Mouse (Mus musculus): Measurements from ENCODE around the gene Lyl1. TPM values are rescaled to one million over a fixed set of nuclear protein-coding genes. Genes with fewer than 3 reads are reported as not detected.

The Lyl1 gene
- polyA plus RNA-seq, 1 experiment = 0.04 TPM

GRCm38 (mm10) chr8:84702561-84702960, 1.3 kb downstream of the Lyl1 start:
- H3K36me3 ChIP-seq (ENCODE audit: control insufficient read depth, insufficient read depth) = peaks cover 28% of the 10 kb centered on the region
- no peak overlapping the region for H3K4me3 ChIP-seq (ENCODE audit: insufficient read depth, poor library complexity, severe bottlenecking)
- H3K27me3 ChIP-seq (ENCODE audit: control insufficient read depth, insufficient read depth, insufficient read length) = no peaks in the 10 kb centered on the region
- H3K79me2 ChIP-seq (ENCODE audit: control insufficient read depth, insufficient read depth) = no peaks in the 10 kb centered on the region
- no peak overlapping the region for H3ac ChIP-seq (ENCODE audit: control insufficient read depth, insufficient read length, low read depth)
- H3K79me3 ChIP-seq (ENCODE audit: low read depth) = no peaks in the 10 kb centered on the region
- TF ChIP-seq MYOD1 (IDR thresholded peaks at IDR 0.05; ENCODE audit: control insufficient read depth, insufficient read length, low read depth) (no peak), MAX (IDR thresholded peaks at IDR 0.05) (no peak), CTCF (IDR thresholded peaks at IDR 0.05; ENCODE audit: control insufficient read depth, insufficient read depth, insufficient read length) (no peak), MYOG (IDR thresholded peaks at IDR 0.05; ENCODE audit: control insufficient read depth, extremely low read depth, insufficient read length) (no peak), FOSL1 (IDR thresholded peaks at IDR 0.05; ENCODE audit: insufficient read depth, low read length, poor library complexity, severe bottlenecking) (no peak), CEBPB (IDR thresholded peaks at IDR 0.05; ENCODE audit: low read depth) (no peak)

GRCm38 (mm10) chr8:84702963-84703465, 1.8 kb downstream of the Lyl1 start:
- TF ChIP-seq USF1 (IDR thresholded peaks at IDR 0.05; ENCODE audit: low read depth) (no peak), MYOD1 (IDR thresholded peaks at IDR 0.05; ENCODE audit: control insufficient read depth, insufficient read length, low read depth) (no peak)
- no peak overlapping the region for H3K4me3 ChIP-seq (ENCODE audit: insufficient read depth, poor library complexity, severe bottlenecking)
- no peaks in the 10 kb centered on the region for H3K79me3 ChIP-seq (ENCODE audit: low read depth)
- no peaks in the 10 kb centered on the region for H3K27me3 ChIP-seq (ENCODE audit: control insufficient read depth, insufficient read depth, insufficient read length)
- H3ac ChIP-seq (ENCODE audit: control insufficient read depth, insufficient read length, low read depth) = no peak overlapping the region
- H3K36me3 ChIP-seq (ENCODE audit: control insufficient read depth, insufficient read depth) = peaks cover 28% of the 10 kb centered on the region
- no peaks in the 10 kb centered on the region for H3K79me2 ChIP-seq (ENCODE audit: control insufficient read depth, insufficient read depth)

GRCm38 (mm10) chr8:84703466-84704249, 2.4 kb downstream of the Lyl1 start:
- H3K36me3 ChIP-seq (ENCODE audit: control insufficient read depth, insufficient read depth) = peaks cover 27% of the 10 kb centered on the region
- no peaks in the 10 kb centered on the region for H3K79me3 ChIP-seq (ENCODE audit: low read depth)
- no peak overlapping the region for H3ac ChIP-seq (ENCODE audit: control insufficient read depth, insufficient read length, low read depth)
- no peaks in the 10 kb centered on the region for H3K27me3 ChIP-seq (ENCODE audit: control insufficient read depth, insufficient read depth, insufficient read length)
- H3K79me2 ChIP-seq (ENCODE audit: control insufficient read depth, insufficient read depth) = no peaks in the 10 kb centered on the region
- no peak for TF ChIP-seq CEBPB (IDR thresholded peaks at IDR 0.05; ENCODE audit: low read depth)
- TF ChIP-seq MYOD1 (IDR thresholded peaks at IDR 0.05; ENCODE audit: control insufficient read depth, insufficient read length, low read depth) = no peak
- H3K4me3 ChIP-seq (ENCODE audit: insufficient read depth, poor library complexity, severe bottlenecking) = no peak overlapping the region

GRCm38 (mm10) chr8:84704356-84704755, 3.1 kb downstream of the Lyl1 start:
- H3ac ChIP-seq (ENCODE audit: control insufficient read depth, insufficient read length, low read depth) = no peak overlapping the region
- no peaks in the 10 kb centered on the region for H3K27me3 ChIP-seq (ENCODE audit: control insufficient read depth, insufficient read depth, insufficient read length)
- H3K36me3 ChIP-seq (ENCODE audit: control insufficient read depth, insufficient read depth) = peaks cover 27% of the 10 kb centered on the region
- no peak overlapping the region for H3K4me3 ChIP-seq (ENCODE audit: insufficient read depth, poor library complexity, severe bottlenecking)
- TF ChIP-seq CEBPB (IDR thresholded peaks at IDR 0.05; ENCODE audit: low read depth) (no peak), USF1 (IDR thresholded peaks at IDR 0.05; ENCODE audit: low read depth) (no peak), MAX (IDR thresholded peaks at IDR 0.05) (no peak), MYOG (IDR thresholded peaks at IDR 0.05; ENCODE audit: control insufficient read depth, extremely low read depth, insufficient read length) (no peak), CTCF (IDR thresholded peaks at IDR 0.05; ENCODE audit: control insufficient read depth, insufficient read depth, insufficient read length) (no peak), MYOD1 (IDR thresholded peaks at IDR 0.05; ENCODE audit: control insufficient read depth, insufficient read length, low read depth) (no peak), FOSL1 (IDR thresholded peaks at IDR 0.05; ENCODE audit: insufficient read depth, low read length, poor library complexity, severe bottlenecking) (no peak)
- no peaks in the 10 kb centered on the region for H3K79me2 ChIP-seq (ENCODE audit: control insufficient read depth, insufficient read depth)
- H3K79me3 ChIP-seq (ENCODE audit: low read depth) = no peaks in the 10 kb centered on the region

- H3K79me3 ChIP-seq (ENCODE audit: low read depth) = no peaks in the 10 kb centered on the region
- H3K4me3 ChIP-seq (ENCODE audit: insufficient read depth, poor library complexity, severe bottlenecking) = no peak overlapping the region
- H3ac ChIP-seq (ENCODE audit: control insufficient read depth, insufficient read length, low read depth) = no peak overlapping the region
- H3K36me3 ChIP-seq (ENCODE audit: control insufficient read depth, insufficient read depth) = peaks cover 24% of the 10 kb centered on the region
- no peaks in the 10 kb centered on the region for H3K79me2 ChIP-seq (ENCODE audit: control insufficient read depth, insufficient read depth)
- TF ChIP-seq MYOD1 (IDR thresholded peaks at IDR 0.05; ENCODE audit: control insufficient read depth, insufficient read length, low read depth) (no peak), MAX (IDR thresholded peaks at IDR 0.05) (no peak), FOSL1 (IDR thresholded peaks at IDR 0.05; ENCODE audit: insufficient read depth, low read length, poor library complexity, severe bottlenecking) (no peak), CEBPB (IDR thresholded peaks at IDR 0.05; ENCODE audit: low read depth) (no peak), USF1 (IDR thresholded peaks at IDR 0.05; ENCODE audit: low read depth) (no peak), CTCF (IDR thresholded peaks at IDR 0.05; ENCODE audit: control insufficient read depth, insufficient read depth, insufficient read length) (no peak), MYOG (IDR thresholded peaks at IDR 0.05; ENCODE audit: control insufficient read depth, extremely low read depth, insufficient read length) (no peak)
- H3K27me3 ChIP-seq (ENCODE audit: control insufficient read depth, insufficient read depth, insufficient read length) = no peaks in the 10 kb centered on the region
Measured at GRCm38 (mm10) chr8:84704867-84705831, 3.9 kb downstream of the Lyl1 start.

All from C2C12 (cell line).